Mouse (Mus musculus) neural tube, embryonic 11.5 days (tissue): ENCODE data around the gene Slc8a1. TPM values are rescaled to one million over a fixed set of nuclear protein-coding genes. Genes with fewer than 3 reads are reported as not detected.
A peak's percentile ranks its signal among the peaks of the same experiment; 100 is the strongest.

Experiments
- ATAC-seq: fragments of 200-750 bp; cut with Nextera tagmentation; 2 replicates; pipeline ENCODE4 v1.8.0; 2017; ENCODE audit warnings: moderate number of reproducible peaks, mild to moderate bottlenecking, moderate TSS enrichment, moderate library complexity; ENCODE audit not compliant: insufficient read depth, low FRiP score, low TSS enrichment
- DNase-seq: peaks from one replicate; pipeline ENCODE4 v3.0.0-alpha.2; 2015; ENCODE audit warnings: low spot score
- H3K27ac ChIP-seq: fragments of 300-500 bp; sonication (generic); 2 replicates; pipeline ENCODE4 v1.5.1; 2014; ENCODE audit warnings: low read depth, mild to moderate bottlenecking, low read length
- H3K27me3 ChIP-seq: fragments of 300-500 bp; sonication (generic); 2 replicates; pipeline ENCODE4 v1.6.1; 2014; ENCODE audit warnings: mild to moderate bottlenecking, low read length, mixed read lengths; ENCODE audit not compliant: control insufficient read depth, insufficient read depth
- H3K36me3 ChIP-seq: fragments of 300-500 bp; sonication (generic); 2 replicates; pipeline ENCODE4 v1.6.1; 2014; ENCODE audit warnings: mild to moderate bottlenecking, low read length, moderate library complexity, mixed read lengths; ENCODE audit not compliant: control insufficient read depth, insufficient read depth
- H3K4me1 ChIP-seq: fragments of 300-500 bp; sonication (generic); 2 replicates; pipeline ENCODE4 v1.6.1; 2014; ENCODE audit warnings: low read length, mixed read lengths; ENCODE audit not compliant: control insufficient read depth, insufficient read depth
- H3K4me2 ChIP-seq: fragments of 300-500 bp; sonication (generic); 2 replicates; pipeline ENCODE4 v1.6.1; 2014; ENCODE audit warnings: low read depth, mild to moderate bottlenecking, moderate library complexity
- H3K4me3 ChIP-seq: fragments of 300-500 bp; sonication (generic); 2 replicates; pipeline ENCODE4 v1.5.1; 2014; ENCODE audit warnings: low read depth, low read length
- H3K9ac ChIP-seq: fragments of 300-500 bp; sonication (generic); 2 replicates; pipeline ENCODE4 v1.6.1; 2014; ENCODE audit warnings: mild to moderate bottlenecking, low read length
- H3K9me3 ChIP-seq: fragments of 300-500 bp; sonication (generic); 2 replicates; pipeline ENCODE4 v1.6.1; 2016; ENCODE audit warnings: low read length; ENCODE audit not compliant: control insufficient read depth
- WGBS: fragments of 180-500 bp; shearing (Covaris S2); extraction: QIAGEN DNeasy Blood & Tissue Kit; methylation state at CpG from one replicate; pipeline ENCODE4 v1.1.7; 2014; 5-methylcytosine and 5-hydroxymethylcytosine counted together
- polyA plus RNA-seq: library from polyadenylated mRNA; unstranded; fragments of >200 nt; fragmentation: Nextera tagmentation; extraction: Ambion mirVana; gene quantifications from 2 replicates; pipeline ENCODE4 v1.2.1, GENCODE M21; 2014

Slc8a1 gene
- polyA plus RNA-seq, 1 experiment from 2014 or later, result 5.6 TPM

DNA sequence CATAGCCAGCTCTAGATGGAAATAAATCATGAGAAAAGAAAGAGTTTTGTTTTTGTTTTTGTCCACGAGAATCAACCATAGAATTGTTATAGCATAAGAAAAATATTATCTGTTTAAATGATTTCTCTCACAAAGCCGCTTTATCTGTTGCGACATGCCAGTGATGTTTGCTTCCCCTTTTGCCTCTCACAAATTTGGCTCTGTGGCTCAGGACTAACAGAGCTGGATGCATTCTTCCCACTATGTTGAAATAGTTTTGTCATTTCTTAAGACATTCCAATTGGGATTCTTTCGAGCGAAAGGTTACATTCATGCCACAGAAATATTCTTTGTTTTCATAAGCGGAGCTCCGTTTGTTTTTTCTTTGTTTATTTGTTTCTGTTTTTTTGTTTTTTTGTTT, 359.7 kb downstream of the Slc8a1 start:
- Histone ChIP-seq H3K27me3 (no peaks in the 10 kb centered on the region), H3K9me3 (no peaks in the 10 kb centered on the region), H3K9ac (no peak overlapping the region), H3K36me3 (no peaks in the 10 kb centered on the region), H3K4me2 (no peak overlapping the region), H3K27ac (no peak overlapping the region), H3K4me1 (peaks cover 3% of the 10 kb centered on the region; the same call in 1 of the 2 replicates), H3K4me3 (no peak overlapping the region)
- WGBS, result 88% methylated on average over 7 of the region's 7 CpGs
- DNase-seq (no peak), ATAC-seq (no peak)

DNA sequence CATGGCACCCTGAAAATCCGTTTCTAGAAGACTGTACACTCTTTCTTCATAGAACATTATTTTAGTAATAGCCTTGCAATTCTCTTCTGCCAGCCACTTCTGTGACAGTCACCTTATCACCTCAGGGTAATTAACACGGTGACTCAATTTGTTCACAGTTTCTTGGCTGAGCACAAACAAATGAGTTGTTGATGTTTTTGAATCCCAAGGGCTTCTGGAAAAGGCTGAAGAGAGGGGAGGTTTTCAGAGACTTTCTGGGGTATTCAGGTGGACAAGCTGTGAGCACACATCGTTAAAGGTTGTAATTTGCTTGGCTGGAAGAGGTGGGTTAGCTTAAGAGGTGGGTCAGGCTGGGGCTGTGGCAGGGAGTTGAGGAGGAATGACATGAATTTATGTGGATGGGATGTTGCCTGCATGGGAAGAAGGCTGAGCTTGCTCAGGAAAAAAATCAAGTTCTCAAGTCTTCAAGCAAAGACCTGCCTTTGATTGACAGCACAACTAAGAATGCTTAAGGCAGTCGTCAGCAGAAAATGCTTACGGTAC, 360.3 kb downstream of the Slc8a1 start:
- Histone ChIP-seq H3K9me3 (no peaks in the 10 kb centered on the region), H3K9ac (no peak overlapping the region), H3K4me1 (peaks cover 3% of the 10 kb centered on the region; the same call in 1 of the 2 replicates), H3K4me2 (no peak overlapping the region), H3K27me3 (no peaks in the 10 kb centered on the region), H3K36me3 (no peaks in the 10 kb centered on the region), H3K4me3 (no peak overlapping the region), H3K27ac (no peak overlapping the region)
- DNase-seq (no peak), ATAC-seq (peak; percentile 11; the same call in 1 of the 2 replicates)
- WGBS, result 46% methylated on average over 5 of the region's 5 CpGs

DNA sequence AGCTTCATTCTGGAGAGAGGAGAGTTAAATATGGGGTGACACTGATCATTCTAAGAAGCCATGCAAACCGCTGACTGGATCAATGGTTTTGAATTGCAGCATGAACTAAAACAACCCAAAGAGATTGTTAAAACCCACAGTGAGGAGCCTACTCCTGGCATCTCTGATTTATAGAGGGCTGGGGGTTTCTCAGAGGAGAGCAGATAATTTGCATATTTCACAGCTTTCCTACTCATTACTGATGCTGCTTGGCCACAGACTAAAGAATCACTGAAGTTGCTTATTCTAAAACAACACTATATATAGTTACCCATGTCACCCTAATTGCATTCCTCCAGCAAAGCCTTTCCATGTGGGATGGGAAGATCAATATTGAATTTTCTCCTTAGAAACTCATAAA, 361.0 kb downstream of the Slc8a1 start:
- Histone ChIP-seq H3K27me3 (no peaks in the 10 kb centered on the region), H3K36me3 (no peaks in the 10 kb centered on the region), H3K4me3 (no peak overlapping the region), H3K9me3 (no peaks in the 10 kb centered on the region), H3K4me2 (no peak overlapping the region), H3K9ac (no peak overlapping the region), H3K4me1 (peaks cover 3% of the 10 kb centered on the region; the same call in 1 of the 2 replicates), H3K27ac (no peak overlapping the region)
- 28% methylated on average over 1 of the region's 1 CpGs for WGBS
- ATAC-seq (peak; percentile 89), DNase-seq (no peak)

DNA sequence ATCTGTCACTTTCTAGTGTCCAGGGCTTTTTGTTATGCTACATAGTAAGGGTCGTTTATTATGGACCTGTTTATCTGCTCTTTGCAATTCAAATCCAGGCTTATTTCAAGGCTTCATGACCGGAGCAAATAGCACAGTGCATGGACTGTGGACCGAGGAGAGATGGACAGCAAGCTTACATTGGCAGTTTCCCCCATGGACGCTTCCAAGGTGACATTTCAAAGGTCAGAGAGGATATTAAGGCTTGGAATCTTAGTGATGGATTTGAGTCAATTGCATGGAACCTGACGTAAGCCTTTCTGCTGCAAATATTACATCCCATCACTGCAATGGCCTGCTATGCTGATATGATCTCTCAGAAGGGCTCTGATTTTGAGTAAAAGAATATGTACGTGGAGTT, 362.3 kb downstream of the Slc8a1 start:
- Histone ChIP-seq H3K9me3 (no peaks in the 10 kb centered on the region), H3K9ac (no peak overlapping the region), H3K36me3 (no peaks in the 10 kb centered on the region), H3K4me2 (no peak overlapping the region), H3K27me3 (no peaks in the 10 kb centered on the region), H3K4me3 (no peak overlapping the region), H3K27ac (no peak overlapping the region), H3K4me1 (peaks cover 3% of the 10 kb centered on the region; the same call in 1 of the 2 replicates)
- ATAC-seq (no peak), DNase-seq (no peak)
- WGBS, result 86% methylated on average over 6 of the region's 6 CpGs

DNA sequence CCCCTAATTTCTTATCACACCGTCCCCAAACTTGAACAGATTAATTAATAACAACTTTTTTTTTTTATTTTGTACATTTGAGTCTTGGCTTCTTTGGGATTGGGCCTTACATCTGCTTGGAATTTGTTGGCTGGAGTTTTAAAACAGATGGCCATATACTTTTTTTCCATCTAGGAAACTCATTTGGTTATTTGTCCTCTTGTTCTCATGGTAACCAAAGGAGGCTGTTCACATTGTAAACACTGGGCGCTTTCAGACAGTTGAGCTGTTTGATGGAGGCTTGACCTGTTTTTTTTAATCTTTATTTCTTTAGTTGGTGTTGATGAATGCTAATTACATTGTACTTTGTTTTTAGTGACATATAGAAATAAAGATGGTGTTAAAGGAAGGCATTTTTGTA, 369.1 kb downstream of the Slc8a1 start:
- WGBS, result 85% methylated on average over 2 of the region's 2 CpGs
- Histone ChIP-seq H3K27me3 (no peaks in the 10 kb centered on the region), H3K9ac (no peak overlapping the region), H3K4me3 (no peak overlapping the region), H3K4me2 (no peak overlapping the region), H3K36me3 (no peaks in the 10 kb centered on the region), H3K27ac (no peak overlapping the region), H3K4me1 (no peaks in the 10 kb centered on the region), H3K9me3 (no peaks in the 10 kb centered on the region)
- no peak for DNase-seq
- no peak for ATAC-seq

DNA sequence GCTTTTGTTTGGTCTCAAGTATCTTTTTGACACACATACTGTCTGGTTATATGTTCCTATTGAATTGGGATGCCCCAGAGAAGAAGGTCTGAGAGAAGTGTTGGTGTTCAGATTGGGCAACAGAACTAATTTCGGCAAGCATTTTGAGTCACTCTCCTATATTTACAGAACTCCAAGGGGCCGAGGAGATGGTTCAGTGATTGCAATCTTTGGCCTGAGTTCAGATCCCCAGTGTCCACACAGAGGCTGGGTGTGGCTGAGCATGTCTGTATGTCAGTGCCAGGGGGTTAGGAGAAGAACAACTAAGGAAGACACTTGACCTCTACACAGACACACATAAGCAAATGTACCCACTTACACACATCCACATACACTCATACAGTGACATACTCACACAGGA, 369.7 kb downstream of the Slc8a1 start:
- Histone ChIP-seq H3K4me3 (no peak overlapping the region), H3K4me2 (no peak overlapping the region), H3K9ac (no peak overlapping the region), H3K9me3 (no peaks in the 10 kb centered on the region), H3K4me1 (no peaks in the 10 kb centered on the region), H3K27me3 (no peaks in the 10 kb centered on the region), H3K36me3 (no peaks in the 10 kb centered on the region), H3K27ac (no peak overlapping the region)
- ATAC-seq (no peak), DNase-seq (no peak)
- 83% methylated on average over 2 of the region's 2 CpGs for WGBS

DNA sequence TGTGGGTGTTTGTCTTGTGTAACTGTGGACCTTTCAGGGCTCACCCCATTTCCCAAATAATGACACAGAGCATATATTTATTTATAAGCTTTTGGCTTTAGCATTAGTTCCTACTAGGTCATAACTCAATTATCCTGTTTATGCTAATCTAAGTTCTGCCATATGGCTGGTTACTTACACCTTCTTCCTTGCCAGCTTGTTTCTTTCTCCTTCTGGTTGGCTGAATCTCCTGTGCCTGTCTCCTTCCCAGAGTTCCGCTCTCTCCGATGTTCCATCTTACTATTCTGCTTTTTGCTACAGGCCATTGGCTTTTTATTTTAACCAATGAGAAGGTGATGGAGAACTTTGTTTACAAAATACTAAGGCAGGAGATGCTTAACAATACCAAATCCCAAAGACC, 374.8 kb downstream of the Slc8a1 start:
- Histone ChIP-seq H3K4me3 (no peak overlapping the region), H3K9ac (no peak overlapping the region), H3K9me3 (no peaks in the 10 kb centered on the region), H3K27me3 (no peaks in the 10 kb centered on the region), H3K4me2 (no peak overlapping the region), H3K36me3 (no peaks in the 10 kb centered on the region), H3K27ac (no peak overlapping the region), H3K4me1 (no peaks in the 10 kb centered on the region)
- WGBS, result 95% methylated on average over 2 of the region's 2 CpGs
- ATAC-seq (no peak), DNase-seq (no peak)

DNA sequence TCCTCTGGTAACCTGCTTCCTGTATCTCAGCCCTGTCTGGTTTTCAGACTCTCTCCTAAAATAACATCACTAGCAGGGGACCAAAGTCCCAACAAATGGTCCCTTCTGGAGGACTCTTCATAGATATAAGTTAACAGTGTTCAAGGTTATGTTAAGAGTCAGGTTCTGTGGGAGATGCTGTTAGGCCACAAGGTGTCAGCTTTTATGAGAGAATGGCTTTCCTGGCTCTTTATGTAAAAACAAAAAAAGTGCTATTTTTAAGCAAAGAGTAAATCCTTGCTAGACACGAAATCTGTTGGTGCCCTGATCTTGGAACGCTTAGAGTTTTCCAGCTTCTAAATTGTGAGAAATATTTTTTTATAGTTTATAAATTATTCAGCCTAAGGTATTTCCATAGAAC, 377.6 kb downstream of the Slc8a1 start:
- DNase-seq, result no peak

DNA sequence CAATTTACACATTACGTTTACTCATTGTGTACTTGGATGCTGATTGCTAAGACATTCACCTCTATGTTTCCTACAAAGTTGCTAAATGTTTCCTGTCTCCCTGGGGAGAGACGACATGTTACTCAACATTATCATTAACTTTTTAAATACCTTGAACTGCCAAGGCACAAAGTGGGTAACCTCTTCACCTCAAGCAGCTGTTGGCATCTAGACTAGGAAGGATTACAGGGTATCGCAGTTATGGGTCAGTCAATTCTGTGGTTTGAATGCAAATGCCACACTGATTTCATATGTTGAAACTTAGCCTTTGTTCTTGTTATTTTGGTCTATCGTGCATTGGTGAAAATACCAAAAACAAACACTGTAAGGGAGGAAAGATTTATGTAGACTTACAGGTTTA, 378.1 kb downstream of the Slc8a1 start:
- no peaks in the 10 kb centered on the region for H3K4me1 ChIP-seq
- H3K27me3 ChIP-seq, result no peaks in the 10 kb centered on the region
- 84% methylated on average over 4 of the region's 4 CpGs for WGBS
- no peak overlapping the region for H3K4me2 ChIP-seq
- DNase-seq (no peak), ATAC-seq (no peak)
- no peak overlapping the region for H3K4me3 ChIP-seq
- no peak overlapping the region for H3K27ac ChIP-seq
- H3K36me3 ChIP-seq, result no peaks in the 10 kb centered on the region
- H3K9ac ChIP-seq, result no peak overlapping the region
- H3K9me3 ChIP-seq, result no peaks in the 10 kb centered on the region

More for the DNA sequence above, 377.6 kb downstream of the Slc8a1 start:
- no peak overlapping the region for H3K4me2 ChIP-seq
- H3K4me1 ChIP-seq, result no peaks in the 10 kb centered on the region
- H3K9ac ChIP-seq, result no peak overlapping the region
- H3K27me3 ChIP-seq, result no peaks in the 10 kb centered on the region
- H3K9me3 ChIP-seq, result no peaks in the 10 kb centered on the region
- WGBS, result 86% methylated on average over 2 of the region's 2 CpGs
- no peak for ATAC-seq
- no peak overlapping the region for H3K4me3 ChIP-seq
- no peak overlapping the region for H3K27ac ChIP-seq
- no peaks in the 10 kb centered on the region for H3K36me3 ChIP-seq
